Mouse (Mus musculus): Measurements from ENCODE around the gene Crtac1. TPM values are rescaled to one million over a fixed set of nuclear protein-coding genes. Genes with fewer than 3 reads are reported as not detected.

Crtac1 gene
- polyA plus RNA-seq, 1 experiment from 2014 or later, result 3.5 TPM

DNA sequence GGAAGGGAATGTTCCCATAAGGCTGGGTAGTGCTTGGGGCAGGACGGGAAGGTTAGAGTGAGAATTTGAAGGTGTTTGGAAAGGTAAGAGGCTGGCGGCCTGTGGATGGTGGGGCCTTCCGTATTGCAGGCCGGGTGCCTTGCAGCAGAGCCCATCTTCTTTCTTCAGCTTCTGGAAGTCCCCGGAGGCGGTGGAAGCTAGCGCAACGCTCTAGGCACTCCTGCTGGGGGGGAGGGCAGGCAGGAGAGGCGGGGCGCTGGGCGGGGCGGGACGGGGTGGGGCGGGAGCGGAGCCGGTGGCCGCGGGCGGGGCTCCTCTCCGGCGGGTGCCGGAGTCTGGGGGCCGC is 176.2 kb downstream of the Crtac1 start:
- Histone ChIP-seq H3K4me3 (ENCODE audit: low read depth, low read length) (peak overlapping the region; percentile 30; the same call in 1 of the 2 replicates), H3K4me2 (replicated peaks; ENCODE audit: low read depth, low read length) (peak overlapping the region; percentile 64), H3K27me3 (ENCODE audit: control insufficient read depth, insufficient read depth, low read length) (peaks cover 11% of the 10 kb centered on the region; the same call in 1 of the 2 replicates), H3K4me1 (ENCODE audit: control insufficient read depth, insufficient read depth, low read length) (0 out of 2 replicates have a peak, but pooled peaks cover 4% of the 10 kb centered on the region), H3K36me3 (ENCODE audit: control insufficient read depth, insufficient read depth, low read length) (no peaks in the 10 kb centered on the region), H3K9me3 (ENCODE audit: control insufficient read depth, low read depth, low read length) (no peaks in the 10 kb centered on the region), H3K9ac (replicated peaks; ENCODE audit: low read depth, low read length) (no peak overlapping the region), H3K27ac (ENCODE audit: low read length) (no peak overlapping the region)
- 1% methylated on average over 21 of the region's 23 CpGs for WGBS
- peak; percentile 44; the same call in 1 of the 2 replicates for ATAC-seq (ENCODE audit: insufficient number of reproducible peaks, insufficient read depth, low FRiP score, low read depth)

DNA sequence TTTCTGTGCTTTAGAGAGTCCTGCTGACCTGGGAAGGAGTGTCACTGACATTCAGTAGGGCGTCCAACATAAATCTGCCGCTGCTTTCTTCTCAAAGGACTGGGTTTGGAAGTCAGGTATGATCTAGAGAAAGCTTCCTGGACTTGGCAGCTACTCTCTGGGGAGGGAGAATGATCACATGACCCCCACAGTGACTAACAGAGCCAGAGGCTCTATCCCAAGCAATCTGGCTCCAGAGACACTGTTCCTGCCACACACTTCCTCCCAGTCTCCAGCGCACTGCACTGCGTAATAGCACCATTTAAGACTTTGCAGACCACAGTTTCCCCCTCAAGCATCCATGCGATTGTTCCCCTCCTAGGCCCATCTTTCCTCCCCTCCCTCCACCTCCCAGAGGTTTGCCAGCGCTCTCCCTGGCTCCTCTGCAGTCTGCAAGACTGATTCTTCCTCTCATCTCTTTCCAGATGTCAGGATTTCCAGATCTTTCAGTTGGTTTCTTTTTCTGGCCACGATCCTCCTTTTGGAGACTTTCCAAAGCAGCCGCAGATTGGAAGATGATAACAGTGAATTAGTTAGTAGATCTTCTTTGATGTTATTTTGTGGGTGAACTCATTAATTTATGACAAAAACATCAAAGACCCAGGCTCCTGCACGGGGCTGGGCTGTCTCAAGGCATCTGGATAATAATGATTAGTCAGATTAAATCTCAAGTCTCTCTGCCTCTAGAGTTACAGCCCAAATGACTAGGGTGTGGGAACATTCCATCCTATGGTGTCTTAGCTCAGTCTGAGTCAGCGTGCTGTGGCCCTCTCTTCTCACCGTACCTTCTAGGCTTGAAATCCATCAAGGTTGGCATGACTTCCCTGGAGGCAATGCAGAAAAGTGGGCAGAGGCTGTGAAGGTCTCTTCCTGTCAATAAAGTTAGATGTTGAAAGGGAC is 181.3 kb downstream of the Crtac1 start:
- 62% methylated on average over 11 of the region's 11 CpGs for WGBS
- H3K4me2 ChIP-seq (replicated peaks; ENCODE audit: low read depth, low read length), result no peak overlapping the region
- H3K27me3 ChIP-seq (ENCODE audit: control insufficient read depth, insufficient read depth, low read length), result peaks cover 10% of the 10 kb centered on the region; the same call in 1 of the 2 replicates
- no peak overlapping the region for H3K4me3 ChIP-seq (ENCODE audit: low read depth, low read length)
- no peak overlapping the region for H3K27ac ChIP-seq (ENCODE audit: low read length)
- no peaks in the 10 kb centered on the region for H3K9me3 ChIP-seq (ENCODE audit: control insufficient read depth, low read depth, low read length)
- no peak for ATAC-seq (ENCODE audit: insufficient number of reproducible peaks, insufficient read depth, low FRiP score, low read depth)
- 0 out of 2 replicates have a peak, but pooled peaks cover under 1% of the 10 kb centered on the region for H3K4me1 ChIP-seq (ENCODE audit: control insufficient read depth, insufficient read depth, low read length)
- no peaks in the 10 kb centered on the region for H3K36me3 ChIP-seq (ENCODE audit: control insufficient read depth, insufficient read depth, low read length)
- no peak overlapping the region for H3K9ac ChIP-seq (replicated peaks; ENCODE audit: low read depth, low read length)

DNA sequence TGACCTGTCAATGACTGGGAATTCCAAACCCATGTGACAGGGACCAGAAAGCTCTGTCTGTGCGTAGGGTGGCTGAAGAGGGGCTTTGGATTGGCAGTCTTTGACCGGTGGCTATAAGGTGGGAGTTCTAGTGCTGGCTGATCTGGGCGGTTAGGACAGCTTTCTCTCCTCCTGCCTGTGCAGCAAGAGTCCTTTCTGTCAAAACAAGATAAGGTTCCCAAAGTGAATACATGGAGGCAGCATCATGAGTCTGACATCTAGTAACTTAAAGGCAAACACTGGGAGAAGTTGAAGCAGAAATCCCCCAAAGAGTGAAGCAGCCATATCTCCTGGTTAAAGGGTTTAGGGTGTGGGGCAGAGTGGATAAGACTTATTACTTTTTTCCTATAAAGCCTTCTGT is 184.1 kb downstream of the Crtac1 start, which contains the start of gene Golga7b:
TSS of gene Golga7b (plus strand) at position 56 of the 400 bp plus-strand sequence.
- Histone ChIP-seq H3K4me3 (ENCODE audit: low read depth, low read length) (no peak within 1 kb of the TSS), H3K4me2 (replicated peaks; ENCODE audit: low read depth, low read length) (no peak within 1 kb of the TSS), H3K9ac (replicated peaks; ENCODE audit: low read depth, low read length) (no peak within 1 kb of the TSS), H3K9me3 (ENCODE audit: control insufficient read depth, low read depth, low read length) (no peaks in the 10 kb centered on the region), H3K36me3 (ENCODE audit: control insufficient read depth, insufficient read depth, low read length) (no peaks in the 10 kb centered on the region), H3K27me3 (ENCODE audit: control insufficient read depth, insufficient read depth, low read length) (no peaks in the 10 kb centered on the region), H3K4me1 (ENCODE audit: control insufficient read depth, insufficient read depth, low read length) (no peaks in the 10 kb centered on the region), H3K27ac (ENCODE audit: low read length) (no peak within 1 kb of the TSS)
- no peak for ATAC-seq (ENCODE audit: insufficient number of reproducible peaks, insufficient read depth, low FRiP score, low read depth)
- WGBS, result 90% methylated on average over 3 of the region's 3 CpGs

DNA sequence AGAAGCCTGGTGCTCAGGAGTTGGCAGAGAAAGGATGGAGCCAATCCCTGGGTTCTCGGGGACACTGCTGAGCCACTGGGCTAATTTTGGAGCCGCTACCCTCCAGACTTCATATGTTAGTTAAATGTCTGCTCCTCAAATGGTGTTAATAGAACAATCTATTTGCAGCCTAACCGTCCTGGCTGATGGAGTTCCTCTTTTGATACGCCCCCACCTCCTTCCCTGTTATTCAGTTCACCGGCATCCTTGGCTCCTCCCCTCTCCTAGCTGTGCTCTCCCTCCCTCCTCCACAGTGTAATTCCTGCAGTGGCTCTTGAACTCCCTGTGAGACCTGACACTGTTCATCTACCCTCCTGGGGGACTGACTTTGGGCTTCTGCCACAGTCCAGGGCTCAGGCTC is 185.0 kb downstream of the Crtac1 start:
- Histone ChIP-seq H3K9me3 (ENCODE audit: control insufficient read depth, low read depth, low read length) (no peaks in the 10 kb centered on the region), H3K9ac (replicated peaks; ENCODE audit: low read depth, low read length) (no peak overlapping the region), H3K4me1 (ENCODE audit: control insufficient read depth, insufficient read depth, low read length) (no peaks in the 10 kb centered on the region), H3K27ac (ENCODE audit: low read length) (no peak overlapping the region), H3K4me3 (ENCODE audit: low read depth, low read length) (no peak overlapping the region), H3K4me2 (replicated peaks; ENCODE audit: low read depth, low read length) (no peak overlapping the region), H3K27me3 (ENCODE audit: control insufficient read depth, insufficient read depth, low read length) (no peaks in the 10 kb centered on the region), H3K36me3 (ENCODE audit: control insufficient read depth, insufficient read depth, low read length) (no peaks in the 10 kb centered on the region)
- 43% methylated on average over 5 of the region's 5 CpGs for WGBS
- ATAC-seq (ENCODE audit: insufficient number of reproducible peaks, insufficient read depth, low FRiP score, low read depth), result no peak

DNA sequence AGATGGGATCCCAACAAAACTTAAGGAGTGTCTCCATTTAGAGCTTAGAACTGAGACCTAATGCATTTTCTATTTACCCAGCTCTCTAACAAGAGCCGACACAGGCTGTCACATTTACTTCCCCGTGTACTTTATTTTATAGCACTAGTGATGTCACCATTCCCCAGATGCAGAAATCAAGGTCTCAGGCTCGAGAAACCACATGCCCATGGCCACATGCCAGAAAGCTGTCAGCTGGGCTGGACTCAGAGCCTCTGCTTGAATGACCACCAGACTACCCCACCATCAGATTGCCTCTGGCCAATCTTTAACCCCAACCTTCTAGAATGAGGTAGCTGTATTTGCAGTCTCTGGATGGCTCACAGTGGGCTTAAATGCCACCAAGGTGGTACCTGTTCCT is 188.2 kb downstream of the Crtac1 start:
- ATAC-seq (ENCODE audit: insufficient number of reproducible peaks, insufficient read depth, low FRiP score, low read depth), result no peak
- 51% methylated on average over 3 of the region's 3 CpGs for WGBS
- H3K9me3 ChIP-seq (ENCODE audit: control insufficient read depth, low read depth, low read length), result no peaks in the 10 kb centered on the region
- H3K4me1 ChIP-seq (ENCODE audit: control insufficient read depth, insufficient read depth, low read length), result no peaks in the 10 kb centered on the region
- H3K27me3 ChIP-seq (ENCODE audit: control insufficient read depth, insufficient read depth, low read length), result no peaks in the 10 kb centered on the region
- H3K4me2 ChIP-seq (replicated peaks; ENCODE audit: low read depth, low read length), result no peak overlapping the region
- H3K9ac ChIP-seq (replicated peaks; ENCODE audit: low read depth, low read length), result no peak overlapping the region
- no peak overlapping the region for H3K4me3 ChIP-seq (ENCODE audit: low read depth, low read length)
- H3K27ac ChIP-seq (ENCODE audit: low read length), result no peak overlapping the region
- no peaks in the 10 kb centered on the region for H3K36me3 ChIP-seq (ENCODE audit: control insufficient read depth, insufficient read depth, low read length)

DNA sequence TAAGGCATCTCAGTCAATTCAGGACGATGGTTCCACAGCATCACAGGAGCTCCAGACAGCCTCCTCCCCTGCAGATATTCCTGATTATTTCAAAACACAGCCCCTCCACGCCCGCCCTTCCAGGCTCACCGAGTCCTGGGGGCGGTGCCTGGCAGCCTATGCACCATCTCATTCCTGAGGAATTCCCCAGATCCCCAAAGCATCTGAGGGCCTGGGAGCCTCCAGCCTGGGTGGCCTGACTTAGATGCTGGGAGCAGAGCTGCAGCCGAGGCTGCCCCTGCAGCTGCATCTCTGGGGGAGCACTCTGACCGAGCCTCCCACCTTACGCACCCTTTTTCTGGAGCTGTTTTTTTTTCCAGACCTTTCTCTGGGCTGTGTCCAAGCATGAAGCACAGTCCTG is 190.7 kb downstream of the Crtac1 start:
- Histone ChIP-seq H3K36me3 (ENCODE audit: control insufficient read depth, insufficient read depth, low read length) (no peaks in the 10 kb centered on the region), H3K27me3 (ENCODE audit: control insufficient read depth, insufficient read depth, low read length) (no peaks in the 10 kb centered on the region), H3K27ac (ENCODE audit: low read length) (no peak overlapping the region), H3K4me1 (ENCODE audit: control insufficient read depth, insufficient read depth, low read length) (no peaks in the 10 kb centered on the region), H3K4me2 (replicated peaks; ENCODE audit: low read depth, low read length) (no peak overlapping the region), H3K9me3 (ENCODE audit: control insufficient read depth, low read depth, low read length) (no peaks in the 10 kb centered on the region), H3K9ac (replicated peaks; ENCODE audit: low read depth, low read length) (no peak overlapping the region), H3K4me3 (ENCODE audit: low read depth, low read length) (no peak overlapping the region)
- 31% methylated on average over 8 of the region's 8 CpGs for WGBS
- ATAC-seq (ENCODE audit: insufficient number of reproducible peaks, insufficient read depth, low FRiP score, low read depth), result no peak

DNA sequence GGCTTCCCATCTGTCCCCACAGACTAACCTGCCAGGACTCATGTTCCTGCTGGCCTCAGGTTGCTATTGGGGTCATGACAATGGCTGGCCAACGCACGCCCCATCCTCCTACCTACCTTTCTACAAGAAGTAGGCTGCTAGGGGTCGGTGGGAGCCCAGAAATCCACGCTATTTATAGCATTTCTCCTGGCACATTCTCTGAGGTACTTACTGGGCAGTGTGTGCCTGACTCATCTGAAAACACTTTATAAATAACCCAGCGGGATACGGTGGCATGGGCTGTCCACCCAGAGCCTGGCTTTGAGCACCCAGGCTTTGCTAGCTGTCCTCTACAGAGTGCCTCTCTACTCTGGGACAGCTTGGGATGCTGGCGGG is 193.3 kb downstream of the Crtac1 start:
- WGBS, result 67% methylated on average over 7 of the region's 7 CpGs
- Histone ChIP-seq H3K4me1 (ENCODE audit: control insufficient read depth, insufficient read depth, low read length) (no peaks in the 10 kb centered on the region), H3K27me3 (ENCODE audit: control insufficient read depth, insufficient read depth, low read length) (no peaks in the 10 kb centered on the region), H3K36me3 (ENCODE audit: control insufficient read depth, insufficient read depth, low read length) (no peaks in the 10 kb centered on the region), H3K9me3 (ENCODE audit: control insufficient read depth, low read depth, low read length) (no peaks in the 10 kb centered on the region), H3K4me3 (ENCODE audit: low read depth, low read length) (no peak overlapping the region), H3K27ac (ENCODE audit: low read length) (no peak overlapping the region), H3K9ac (replicated peaks; ENCODE audit: low read depth, low read length) (no peak overlapping the region), H3K4me2 (replicated peaks; ENCODE audit: low read depth, low read length) (no peak overlapping the region)
- no peak for ATAC-seq (ENCODE audit: insufficient number of reproducible peaks, insufficient read depth, low FRiP score, low read depth)

DNA sequence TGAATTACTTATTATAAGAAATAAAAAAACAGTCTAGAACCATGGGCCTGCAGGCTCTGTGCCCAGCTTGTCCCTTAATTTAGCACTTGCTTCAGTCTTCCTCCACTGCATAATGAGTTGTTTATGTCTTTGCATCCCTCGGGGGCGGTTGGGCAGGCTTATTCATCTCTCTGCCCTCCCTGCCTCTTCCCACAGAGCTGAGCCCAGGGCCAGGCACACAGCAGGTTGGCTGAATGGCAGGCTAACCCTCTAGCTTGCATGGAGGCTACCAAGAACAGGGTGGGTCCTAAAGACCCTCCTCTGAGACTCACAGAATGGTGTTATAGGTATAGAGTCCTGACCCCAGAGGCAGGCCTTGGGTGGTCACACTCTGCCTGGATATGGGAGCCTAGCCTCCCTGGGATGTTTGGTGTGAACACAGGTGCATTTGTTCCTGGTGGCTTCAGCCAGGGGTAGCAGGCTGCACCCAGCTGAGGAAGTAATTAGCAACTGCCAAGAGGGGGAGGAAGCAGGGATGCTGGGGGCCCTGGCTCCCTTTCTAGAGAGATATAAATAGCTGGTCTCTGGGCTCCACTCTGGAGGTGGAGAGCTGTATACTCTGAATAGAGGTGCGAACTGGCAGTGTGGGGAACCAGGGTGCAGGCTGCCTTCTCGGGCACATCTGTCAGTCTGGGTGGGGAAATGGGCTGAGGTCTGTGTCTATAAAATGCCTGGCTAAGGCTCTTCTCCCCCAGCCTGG is 193.8 kb downstream of the Crtac1 start:
- 17% methylated on average over 4 of the region's 4 CpGs for WGBS
- Histone ChIP-seq H3K9ac (replicated peaks; ENCODE audit: low read depth, low read length) (no peak overlapping the region), H3K4me3 (ENCODE audit: low read depth, low read length) (no peak overlapping the region), H3K36me3 (ENCODE audit: control insufficient read depth, insufficient read depth, low read length) (no peaks in the 10 kb centered on the region), H3K4me2 (replicated peaks; ENCODE audit: low read depth, low read length) (no peak overlapping the region), H3K27ac (ENCODE audit: low read length) (no peak overlapping the region), H3K27me3 (ENCODE audit: control insufficient read depth, insufficient read depth, low read length) (no peaks in the 10 kb centered on the region), H3K9me3 (ENCODE audit: control insufficient read depth, low read depth, low read length) (no peaks in the 10 kb centered on the region), H3K4me1 (ENCODE audit: control insufficient read depth, insufficient read depth, low read length) (no peaks in the 10 kb centered on the region)
- ATAC-seq (ENCODE audit: insufficient number of reproducible peaks, insufficient read depth, low FRiP score, low read depth), result no peak

Data from stomach, embryonic 14.5 days (tissue).